Mouse (Mus musculus): ENCODE measurements around the gene Gm21800. TPM values are rescaled to one million over a fixed set of nuclear protein-coding genes. Genes with fewer than 3 reads are reported as not detected.
"Not testable (repeated sequence)": the region's sequence is repeated elsewhere in the genome, so short reads cannot be mapped to it uniquely, and the experiment has no call there.

Gm21800 gene
- not detected in 2 replicates for polyA plus RNA-seq (2014; fragmentation: Nextera tagmentation; extraction: Ambion mirVana)

GRCm38 (mm10) chrY:41406198-41406597 is at the start of gene Gm21800:
Gene Gm21800 (plus strand): TSS chrY:41406498.
- H3K36me3 ChIP-seq (ENCODE audit: control insufficient read depth, insufficient read depth, low read length); H3K4me2 ChIP-seq; H3K27ac ChIP-seq (ENCODE audit: low read depth, low read length); DNase-seq (ENCODE audit: low spot score); H3K4me1 ChIP-seq (replicated peaks; ENCODE audit: control insufficient read depth, insufficient read depth, low read length); H3K27me3 ChIP-seq (replicated peaks; ENCODE audit: control insufficient read depth, insufficient read depth, low read length); H3K9me3 ChIP-seq (ENCODE audit: control insufficient read depth, low read length); ATAC-seq (replicated peaks; ENCODE audit: low FRiP score); H3K9ac ChIP-seq (ENCODE audit: low read depth, low read length); H3K4me3 ChIP-seq (ENCODE audit: low read depth, low read length): not testable (repeated sequence)
- no CpG with 5 or more reads among the region's 3 CpGs for WGBS
